Mouse (Mus musculus) liver, adult 2 months (tissue): Measurements from ENCODE around the gene Ercc6. TPM values are rescaled to one million over a fixed set of nuclear protein-coding genes. Genes with fewer than 3 reads are reported as not detected.
A peak's percentile ranks its signal among the peaks of the same experiment; 100 is the strongest.

ENCODE experiments used
- DNase-seq: peaks from one replicate; pipeline ENCODE4 v3.0.0-alpha.2; 2011; ENCODE audit warnings: low read depth, low spot score; ENCODE audit errors: extremely low read depth
- H3K27ac ChIP-seq: fragments of 200-500 bp; replicated peaks from 2 replicates; pipeline ENCODE4 v1.5.1; 2012; ENCODE audit warnings: low read depth, mild to moderate bottlenecking, control low read depth, inconsistent platforms, low read length; ENCODE audit not compliant: insufficient read depth
- H3K27me3 ChIP-seq: fragments of 200-500 bp; 2 replicates; pipeline ENCODE4 v1.6.1; 2012; ENCODE audit warnings: mild to moderate bottlenecking, moderate library complexity, low read length, inconsistent platforms; ENCODE audit not compliant: control insufficient read depth, insufficient read depth
- H3K36me3 ChIP-seq: fragments of 200-500 bp; 2 replicates; pipeline ENCODE4 v1.6.1; 2012; ENCODE audit warnings: low read length, inconsistent platforms; ENCODE audit not compliant: control insufficient read depth, insufficient read depth
- H3K4me1 ChIP-seq: fragments of 200-500 bp; 2 replicates; pipeline ENCODE4 v1.6.1; 2011; ENCODE audit warnings: low read length; ENCODE audit not compliant: control insufficient read depth, insufficient read depth
- H3K4me3 ChIP-seq: fragments of 200-500 bp; 2 replicates; pipeline ENCODE4 v1.5.1; 2011; ENCODE audit warnings: low read depth, mild to moderate bottlenecking, control low read depth, low read length, moderate library complexity; ENCODE audit not compliant: insufficient read depth
- H3K79me2 ChIP-seq: fragments of 200-500 bp; 2 replicates; pipeline ENCODE4 v1.6.1; 2012; ENCODE audit warnings: inconsistent platforms, mild to moderate bottlenecking, low read length, moderate library complexity; ENCODE audit not compliant: control insufficient read depth, insufficient read depth
- H3K9ac ChIP-seq: fragments of 200-500 bp; 2 replicates; pipeline ENCODE4 v1.6.1; 2012; ENCODE audit warnings: low read depth, mild to moderate bottlenecking, control low read depth, inconsistent platforms, low read length
- CTCF ChIP-seq: fragments of 200-500 bp; IDR thresholded peaks from 2 replicates; pipeline ENCODE4 v1.5.1; 2011; ENCODE audit warnings: low read depth, low read length, control low read depth
- POLR2A ChIP-seq: fragments of 200-500 bp; IDR thresholded peaks from 2 replicates; pipeline ENCODE4 v1.6.1; 2011; ENCODE audit warnings: low read length, control low read depth; ENCODE audit not compliant: insufficient read depth; ENCODE audit errors: extremely low read depth
- WGBS: fragments of 180-500 bp; shearing (Covaris S2); methylation state at CpG from one replicate; pipeline ENCODE4 v1.1.7; 2018; 5-methylcytosine and 5-hydroxymethylcytosine counted together
- polyA plus RNA-seq: library from polyadenylated mRNA; depleted of rRNA; stranded (reverse); fragments of >200 nt; gene quantifications from 2 replicates; pipeline ENCODE4 v1.2.3, GENCODE M21; 2012
- total RNA-seq: library from RNA; depleted of rRNA; stranded (reverse); fragments of >200 nt; gene quantifications from 2 replicates; pipeline ENCODE4 v1.2.3, GENCODE M21; 2014

Gene Ercc6
- total and polyA plus RNA-seq, 2 experiments, result 2.8 to 11.2 TPM

DNA sequence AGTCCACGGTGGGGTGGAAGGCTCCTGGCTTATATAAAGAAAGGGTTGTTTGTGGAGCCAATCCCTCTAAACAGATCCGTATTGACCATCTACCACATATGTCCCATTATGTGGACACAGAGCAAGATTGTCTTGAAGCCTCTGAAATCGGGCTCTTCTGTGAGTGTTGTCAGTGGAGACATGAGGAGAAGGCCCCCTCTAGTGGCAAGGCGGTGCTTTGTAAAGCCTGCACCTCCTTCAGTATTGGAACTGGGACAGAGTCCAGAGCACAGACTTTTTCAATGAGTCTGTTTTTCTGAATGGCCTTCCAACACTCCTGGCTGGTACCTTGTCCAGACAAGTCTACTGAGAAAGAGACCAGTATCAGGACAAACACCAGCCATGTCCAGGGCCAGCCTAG lies 40.3 kb upstream of the Ercc6 start:
- TF ChIP-seq CTCF (peak; percentile 53; the same call in 1 of the 2 replicates), POLR2A (no peak)
- Histone ChIP-seq H3K27me3 (0 out of 2 replicates have a peak, but pooled peaks cover 5% of the 10 kb centered on the region), H3K9ac (no peak overlapping the region), H3K4me3 (no peak overlapping the region), H3K36me3 (no peaks in the 10 kb centered on the region), H3K27ac (no peak overlapping the region), H3K4me1 (0 out of 2 replicates have a peak, but pooled peaks cover 1% of the 10 kb centered on the region), H3K79me2 (no peaks in the 10 kb centered on the region)
- peak; percentile 38 for DNase-seq
- 8% methylated on average over 4 of the region's 4 CpGs for WGBS

DNA sequence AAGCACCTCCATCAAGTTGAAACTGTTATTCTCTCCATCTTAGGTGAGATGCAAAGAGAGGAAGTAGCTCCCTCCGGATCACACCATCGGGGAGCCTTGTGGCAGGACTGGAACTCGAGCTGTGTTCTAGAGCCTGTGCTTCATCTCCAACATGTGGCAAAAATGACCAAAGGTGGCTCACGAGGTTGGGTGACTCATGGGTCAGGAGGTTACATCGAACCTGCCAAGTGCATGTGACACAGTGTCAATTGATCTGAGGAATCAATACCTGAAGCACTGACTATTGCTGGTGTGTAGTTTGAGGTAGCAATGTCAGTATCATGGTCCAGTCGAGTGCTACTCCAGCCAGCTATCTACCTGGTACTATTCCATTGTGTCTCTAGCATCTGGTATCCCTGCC lies 36.8 kb upstream of the Ercc6 start:
- Histone ChIP-seq H3K27ac (no peak overlapping the region), H3K27me3 (0 out of 2 replicates have a peak, but pooled peaks cover 8% of the 10 kb centered on the region), H3K4me1 (0 out of 2 replicates have a peak, but pooled peaks cover 1% of the 10 kb centered on the region), H3K79me2 (no peaks in the 10 kb centered on the region), H3K4me3 (no peak overlapping the region), H3K36me3 (no peaks in the 10 kb centered on the region), H3K9ac (no peak overlapping the region)
- no peak for TF ChIP-seq CTCF
- no peak for TF ChIP-seq POLR2A
- DNase-seq, result peak; percentile 96
- WGBS, result 27% methylated on average over 6 of the region's 6 CpGs

DNA sequence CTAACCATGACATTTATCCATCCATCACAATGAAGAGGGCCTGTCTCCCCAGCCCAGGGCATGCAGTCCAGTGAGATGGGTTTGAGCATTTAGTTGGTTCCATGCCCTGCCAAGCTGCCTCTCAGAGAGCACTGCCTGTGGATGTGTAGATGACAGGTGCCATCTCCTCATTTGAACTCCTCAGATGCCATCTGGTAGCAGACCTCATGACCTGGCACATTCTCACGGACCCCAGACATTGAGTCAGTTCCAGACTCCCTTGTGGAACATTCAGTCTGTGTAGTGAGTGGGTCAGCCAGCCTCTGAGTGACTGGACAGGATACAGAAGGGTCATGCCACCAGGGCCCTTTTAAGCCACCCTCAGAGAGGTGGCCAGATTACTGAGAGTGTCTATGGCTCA lies 35.7 kb upstream of the Ercc6 start:
- H3K27me3 ChIP-seq, result 0 out of 2 replicates have a peak, but pooled peaks cover 6% of the 10 kb centered on the region
- H3K36me3 ChIP-seq, result no peaks in the 10 kb centered on the region
- H3K4me3 ChIP-seq, result no peak overlapping the region
- H3K27ac ChIP-seq, result no peak overlapping the region
- no peak for DNase-seq
- 0 out of 2 replicates have a peak, but pooled peaks cover 1% of the 10 kb centered on the region for H3K4me1 ChIP-seq
- WGBS, result 74% methylated on average over 1 of the region's 1 CpGs
- no peak overlapping the region for H3K9ac ChIP-seq
- TF ChIP-seq CTCF (no peak), POLR2A (no peak)
- H3K79me2 ChIP-seq, result no peaks in the 10 kb centered on the region

DNA sequence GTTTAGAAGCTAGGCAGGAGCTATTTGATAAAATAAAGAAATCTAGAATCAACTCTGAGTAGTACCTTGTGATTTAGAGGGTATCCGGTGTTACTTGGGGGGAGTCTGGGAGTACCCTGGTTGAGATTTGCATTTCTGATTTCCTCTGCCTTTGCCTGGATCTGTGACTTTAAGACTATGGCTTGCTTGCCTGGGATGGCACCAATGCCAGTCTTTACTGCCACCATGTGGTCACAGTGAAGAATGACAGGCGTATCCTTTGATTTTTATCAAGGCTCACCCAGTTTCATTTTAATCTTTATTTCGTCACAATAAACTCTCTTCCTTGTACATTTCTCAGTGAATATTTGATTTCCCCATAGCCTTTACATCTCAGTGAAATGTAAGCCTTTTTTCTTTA lies 31.3 kb upstream of the Ercc6 start:
- H3K27me3 ChIP-seq, result peaks cover 9% of the 10 kb centered on the region; the same call in 1 of the 2 replicates
- H3K36me3 ChIP-seq, result no peaks in the 10 kb centered on the region
- H3K79me2 ChIP-seq, result no peaks in the 10 kb centered on the region
- 8% methylated on average over 3 of the region's 3 CpGs for whole genome bisulfite sequencing
- no peak overlapping the region for H3K4me3 ChIP-seq
- DNase-seq, result peak; percentile 47
- no peak overlapping the region for H3K27ac ChIP-seq
- H3K9ac ChIP-seq, result no peak overlapping the region
- H3K4me1 ChIP-seq, result no peaks in the 10 kb centered on the region
- TF ChIP-seq CTCF (peak; percentile 74), POLR2A (no peak)

DNA sequence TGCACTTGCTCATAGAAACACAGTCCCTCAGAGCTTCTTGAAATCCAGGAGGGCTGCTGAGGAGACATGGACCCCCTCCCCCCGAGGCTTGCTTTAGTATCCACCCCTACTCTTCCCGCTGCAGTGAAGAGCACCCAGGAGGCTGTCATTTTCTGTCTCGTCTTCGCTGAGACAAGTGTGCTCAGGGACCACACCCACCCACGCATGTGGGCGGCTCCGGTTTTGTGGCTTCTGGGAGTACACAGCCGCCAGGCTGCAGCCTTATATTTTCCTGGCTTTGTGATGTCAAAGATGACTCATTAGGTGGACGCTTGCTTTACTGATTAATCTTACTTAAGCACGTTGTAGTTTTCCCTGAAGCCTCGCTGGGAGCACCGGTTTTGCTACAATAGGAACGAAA lies 20.8 kb upstream of the Ercc6 start:
- no peaks in the 10 kb centered on the region for H3K36me3 ChIP-seq
- H3K79me2 ChIP-seq, result no peaks in the 10 kb centered on the region
- WGBS, result 20% methylated on average over 13 of the region's 13 CpGs
- no peaks in the 10 kb centered on the region; the same call in 1 of the 2 replicates for H3K27me3 ChIP-seq
- H3K27ac ChIP-seq, result no peak overlapping the region
- TF ChIP-seq POLR2A (no peak), CTCF (no peak)
- H3K9ac ChIP-seq, result no peak overlapping the region
- H3K4me3 ChIP-seq, result no peak overlapping the region
- H3K4me1 ChIP-seq, result no peaks in the 10 kb centered on the region
- DNase-seq, result no peak

DNA sequence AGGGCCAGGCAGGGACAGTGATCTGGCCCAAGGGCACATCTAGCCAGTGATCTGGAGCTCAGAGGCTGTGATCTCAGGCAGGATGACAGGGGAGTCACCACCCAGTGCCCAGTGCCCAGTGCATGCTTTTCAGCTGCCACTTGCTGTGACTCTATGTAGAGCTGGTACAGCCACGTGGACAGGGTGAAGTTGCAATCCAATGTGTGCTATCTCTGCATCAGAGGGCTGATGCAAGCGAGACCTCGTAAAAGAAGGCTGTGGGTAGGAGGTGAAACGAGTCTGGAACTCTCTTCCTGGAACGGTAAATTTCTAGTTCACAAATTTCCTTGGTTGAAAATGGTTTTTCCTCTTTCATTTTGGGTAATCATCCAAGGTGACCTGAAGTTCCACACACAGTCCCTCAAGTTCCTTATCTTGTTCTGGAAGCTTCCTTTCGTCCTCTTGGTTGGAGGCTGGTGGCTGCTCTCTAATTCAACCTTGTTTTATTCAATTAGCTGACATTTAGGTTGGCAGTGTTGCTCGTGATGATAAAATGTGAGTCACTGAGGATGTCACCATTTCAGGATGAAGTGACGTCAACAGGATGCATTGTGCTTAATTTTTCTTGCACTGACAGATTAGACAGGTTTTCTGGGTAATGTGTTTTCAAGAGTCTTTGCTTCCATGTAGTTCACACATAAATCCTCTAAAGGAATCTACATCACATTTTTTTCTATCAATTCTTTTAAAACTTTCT lies 17.0 kb upstream of the Ercc6 start:
- no peak for TF ChIP-seq CTCF
- DNase-seq, result no peak
- 54% methylated on average over 8 of the region's 8 CpGs for WGBS

More for the DNA sequence above, 17.0 kb upstream of the Ercc6 start:
- Histone ChIP-seq H3K79me2 (no peaks in the 10 kb centered on the region), H3K9ac (no peak overlapping the region), H3K4me1 (no peaks in the 10 kb centered on the region), H3K4me3 (no peak overlapping the region), H3K36me3 (no peaks in the 10 kb centered on the region), H3K27ac (no peak overlapping the region), H3K27me3 (no peaks in the 10 kb centered on the region)
